Mouse (Mus musculus): ENCODE results near the gene Syf2. TPM values are rescaled to one million over a fixed set of nuclear protein-coding genes. Genes with fewer than 3 reads are reported as not detected.

The Syf2 gene
- 60.2 TPM for polyA plus RNA-seq (2014; fragmentation: Illumina TruSeq; extraction: RNeasy Lipid Tissue Mini Kit (QIAGEN cat#74804); ENCODE audit: low read depth, low replicate concordance)

GRCm38 (mm10) chr4:134930684-134931481, at the start of gene Syf2:
Syf2 (plus strand) TSS chr4:134930898.

DNA sequence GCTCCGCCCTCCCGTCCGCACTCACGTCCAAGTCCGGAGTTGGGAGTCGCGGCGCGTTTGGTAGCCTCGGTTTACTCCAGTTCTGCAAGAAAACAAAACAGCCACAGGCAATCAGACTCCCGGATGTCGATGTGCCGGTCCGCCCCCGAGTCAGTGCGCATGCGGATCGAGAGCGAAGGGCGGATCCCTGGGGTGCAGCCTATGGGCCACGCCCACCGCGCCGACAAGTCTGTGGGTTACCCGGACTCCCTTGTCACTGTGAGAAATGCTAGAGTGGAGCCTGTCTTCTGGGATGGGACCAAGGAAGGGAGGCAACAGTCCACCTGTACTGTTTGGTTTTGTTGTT, 15.9 kb upstream of the Syf2 start, which contains the start of gene Tmem50a:
Gene Tmem50a, minus strand, starts transcription at position 161 of the 346 bp plus-strand sequence.

DNA sequence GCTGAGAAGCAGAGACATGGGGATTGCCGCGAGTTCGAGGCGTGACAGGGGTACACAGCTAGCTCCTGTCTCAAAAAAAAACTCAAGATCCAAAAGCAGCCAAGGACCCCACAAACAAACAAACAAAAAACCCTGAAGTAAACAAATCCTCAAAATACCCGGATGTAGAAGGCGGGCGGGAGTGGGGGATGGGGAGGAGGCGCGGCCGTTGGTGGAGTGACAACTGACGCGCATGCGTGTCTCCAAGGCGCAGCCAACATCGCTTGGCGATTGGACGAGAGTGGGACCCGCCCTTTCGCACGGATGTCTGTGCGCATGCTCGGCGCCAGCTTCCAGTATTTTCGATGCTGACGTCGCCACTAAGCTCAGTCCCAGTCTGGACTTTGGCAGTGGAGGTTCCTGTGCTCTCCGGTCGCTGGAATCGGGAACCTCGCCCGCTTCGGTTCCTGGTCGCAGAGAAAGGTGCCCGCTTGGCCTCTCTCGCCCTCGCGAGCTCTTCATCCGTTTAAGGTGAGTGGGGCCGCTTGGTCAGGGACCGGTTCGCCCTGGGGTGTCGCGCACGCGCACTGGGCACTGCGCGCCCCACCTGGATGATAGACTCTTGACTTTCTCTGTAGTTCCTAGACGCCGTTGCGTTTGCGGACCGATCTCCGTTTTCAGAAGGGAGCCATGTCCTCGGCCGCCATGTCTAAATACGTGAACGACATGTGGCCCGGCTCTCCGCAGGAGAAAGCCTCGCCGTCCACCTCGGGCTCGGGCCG, 7.3 kb upstream of the Syf2 start, which contains the start of gene Rsrp1:
Gene Rsrp1, plus strand, starts transcription at position 335 of the 761 bp plus-strand sequence.

Other genes with a start within 250 kb of the Syf2 start
- gene Man1c1, start 226.6 kb upstream of the Syf2 start, polyA plus RNA-seq (2014; fragmentation: Illumina TruSeq; extraction: RNeasy Lipid Tissue Mini Kit (QIAGEN cat#74804); ENCODE audit: low read depth, low replicate concordance) = 1.7 TPM
- 0.88 TPM for gene Ldlrap1, start 162.9 kb upstream of the Syf2 start, polyA plus RNA-seq (2014; fragmentation: Illumina TruSeq; extraction: RNeasy Lipid Tissue Mini Kit (QIAGEN cat#74804); ENCODE audit: low read depth, low replicate concordance)
- gene Maco1, start 77.6 kb upstream of the Syf2 start, polyA plus RNA-seq (2014; fragmentation: Illumina TruSeq; extraction: RNeasy Lipid Tissue Mini Kit (QIAGEN cat#74804); ENCODE audit: low read depth, low replicate concordance) = 51.4 TPM
- gene Rhd, start 66.4 kb upstream of the Syf2 start, polyA plus RNA-seq (2014; fragmentation: Illumina TruSeq; extraction: RNeasy Lipid Tissue Mini Kit (QIAGEN cat#74804); ENCODE audit: low read depth, low replicate concordance) = not detected
- gene Tmem50a, start 15.9 kb upstream of the Syf2 start, polyA plus RNA-seq (2014; fragmentation: Illumina TruSeq; extraction: RNeasy Lipid Tissue Mini Kit (QIAGEN cat#74804); ENCODE audit: low read depth, low replicate concordance) = 39.0 TPM
- 1,449 TPM for gene Rsrp1, start 7.3 kb upstream of the Syf2 start, polyA plus RNA-seq (2014; fragmentation: Illumina TruSeq; extraction: RNeasy Lipid Tissue Mini Kit (QIAGEN cat#74804); ENCODE audit: low read depth, low replicate concordance)
- 0.82 TPM for gene Runx3, start 189.8 kb downstream of the Syf2 start, polyA plus RNA-seq (2014; fragmentation: Illumina TruSeq; extraction: RNeasy Lipid Tissue Mini Kit (QIAGEN cat#74804); ENCODE audit: low read depth, low replicate concordance)